Mouse (Mus musculus) midbrain, embryonic 11.5 days (tissue): Measurements from ENCODE around the gene Ndufa3. TPM values are rescaled to one million over a fixed set of nuclear protein-coding genes. Genes with fewer than 3 reads are reported as not detected.
"Not testable (repeated sequence)": the region's sequence is repeated elsewhere in the genome, so short reads cannot be mapped to it uniquely, and the experiment has no call there.

Experiments used
- ATAC-seq: fragments of 200-750 bp; cut with Nextera tagmentation; 2 replicates; pipeline ENCODE4 v1.8.0; 2017; ENCODE audit warnings: moderate TSS enrichment, moderate library complexity; ENCODE audit not compliant: low FRiP score
- DNase-seq: peaks from one replicate; pipeline ENCODE4 v3.0.0; 2015; ENCODE audit warnings: low spot score; ENCODE audit errors: missing footprints
- H3K27ac ChIP-seq: fragments of 300-500 bp; sonication (generic); 2 replicates; pipeline ENCODE4 v1.5.1; 2014; ENCODE audit warnings: low read depth, low read length
- H3K27me3 ChIP-seq: fragments of 300-500 bp; sonication (generic); 2 replicates; pipeline ENCODE4 v1.6.1; 2014; ENCODE audit warnings: mild to moderate bottlenecking, low read length, moderate library complexity, mixed read lengths; ENCODE audit not compliant: control insufficient read depth, insufficient read depth
- H3K36me3 ChIP-seq: fragments of 300-500 bp; sonication (generic); 2 replicates; pipeline ENCODE4 v1.6.1; 2014; ENCODE audit warnings: mild to moderate bottlenecking, low read length, moderate library complexity, mixed read lengths; ENCODE audit not compliant: control insufficient read depth, insufficient read depth
- H3K4me1 ChIP-seq: fragments of 300-500 bp; sonication (generic); 2 replicates; pipeline ENCODE4 v1.6.1; 2014; ENCODE audit warnings: low read length; ENCODE audit not compliant: control insufficient read depth, insufficient read depth
- H3K4me2 ChIP-seq: fragments of 300-500 bp; sonication (generic); 2 replicates; pipeline ENCODE4 v1.6.1; 2014; ENCODE audit warnings: mild to moderate bottlenecking, moderate library complexity
- H3K4me3 ChIP-seq: fragments of 300-500 bp; sonication (generic); 2 replicates; pipeline ENCODE4 v1.5.1; 2014; ENCODE audit warnings: low read depth, low read length
- H3K9ac ChIP-seq: fragments of 300-500 bp; sonication (generic); 2 replicates; pipeline ENCODE4 v1.6.1; 2014; ENCODE audit warnings: low read length
- H3K9me3 ChIP-seq: fragments of 300-500 bp; sonication (generic); 2 replicates; pipeline ENCODE4 v1.6.1; 2016; ENCODE audit warnings: low read length; ENCODE audit not compliant: control insufficient read depth
- WGBS: fragments of 180-500 bp; shearing (Covaris S2); extraction: QIAGEN DNeasy Blood & Tissue Kit; methylation state at CpG from one replicate; pipeline ENCODE4 v1.1.7; 2014; 5-methylcytosine and 5-hydroxymethylcytosine counted together
- polyA plus RNA-seq: library from polyadenylated mRNA; unstranded; fragments of >200 nt; fragmentation: Nextera tagmentation; extraction: Ambion mirVana; gene quantifications from 2 replicates; pipeline ENCODE4 v1.2.1, GENCODE M21; 2014

The Ndufa3 gene
- polyA plus RNA-seq, 1 experiment from 2014 or later, result 373 TPM

- ATAC-seq (no peak), DNase-seq (no peak)
- 17% methylated on average over 6 of the region's 6 CpGs for WGBS
- Histone ChIP-seq H3K27me3 (no peaks in the 10 kb centered on the region), H3K4me2 (no peak overlapping the region), H3K27ac (no peak overlapping the region), H3K36me3 (no peaks in the 10 kb centered on the region), H3K4me3 (no peak overlapping the region), H3K9ac (no peak overlapping the region), H3K4me1 (peaks cover 2% of the 10 kb centered on the region; the same call in 1 of the 2 replicates), H3K9me3 (no peaks in the 10 kb centered on the region)
Measured at GRCm38 (mm10) chr7:3585763-3586162, 31.4 kb upstream of the Ndufa3 start.

- H3K4me3 ChIP-seq, result no peak overlapping the region
- no peaks in the 10 kb centered on the region for H3K36me3 ChIP-seq
- no peak for ATAC-seq
- peaks cover 2% of the 10 kb centered on the region; the same call in 1 of the 2 replicates for H3K4me1 ChIP-seq
- no peak overlapping the region for H3K9ac ChIP-seq
- H3K27me3 ChIP-seq, result no peaks in the 10 kb centered on the region
- 3% methylated on average over 5 of the region's 5 CpGs for WGBS
- DNase-seq, result no peak
- H3K9me3 ChIP-seq, result no peaks in the 10 kb centered on the region
- 0 out of 2 replicates have a peak overlapping the region, but pooled peaks have one; percentile 8 for H3K4me2 ChIP-seq
- no peak overlapping the region for H3K27ac ChIP-seq
Measured at GRCm38 (mm10) chr7:3586255-3586654, 30.9 kb upstream of the Ndufa3 start.

- peaks cover 2% of the 10 kb centered on the region; the same call in 1 of the 2 replicates for H3K4me1 ChIP-seq
- H3K4me3 ChIP-seq, result no peak overlapping the region
- DNase-seq (no peak), ATAC-seq (no peak)
- no peak overlapping the region for H3K27ac ChIP-seq
- no peaks in the 10 kb centered on the region for H3K9me3 ChIP-seq
- H3K9ac ChIP-seq, result no peak overlapping the region
- no peaks in the 10 kb centered on the region for H3K27me3 ChIP-seq
- no peaks in the 10 kb centered on the region for H3K36me3 ChIP-seq
- no peak overlapping the region for H3K4me2 ChIP-seq
- WGBS, result 83% methylated on average over 1 of the region's 1 CpGs
Measured at GRCm38 (mm10) chr7:3587292-3587691, 29.9 kb upstream of the Ndufa3 start.

GRCm38 (mm10) chr7:3590550-3590949 is 26.6 kb upstream of the Ndufa3 start:
- DNase-seq (no peak), ATAC-seq (no peak)
- WGBS, result 78% methylated on average over 3 of the region's 3 CpGs
- peaks cover 2% of the 10 kb centered on the region; the same call in 1 of the 2 replicates for H3K4me1 ChIP-seq
- H3K27ac ChIP-seq, result no peak overlapping the region
- H3K4me2 ChIP-seq, result no peak overlapping the region
- no peaks in the 10 kb centered on the region for H3K27me3 ChIP-seq
- no peak overlapping the region for H3K4me3 ChIP-seq
- no peaks in the 10 kb centered on the region for H3K36me3 ChIP-seq
- H3K9ac ChIP-seq, result no peak overlapping the region
- H3K9me3 ChIP-seq, result no peaks in the 10 kb centered on the region

- no peak overlapping the region for H3K4me3 ChIP-seq
- H3K4me1 ChIP-seq, result 0 out of 2 replicates have a peak, but pooled peaks cover 2% of the 10 kb centered on the region
- no peak overlapping the region for H3K4me2 ChIP-seq
- no peaks in the 10 kb centered on the region for H3K9me3 ChIP-seq
- WGBS, result 69% methylated on average over 1 of the region's 1 CpGs
- no peaks in the 10 kb centered on the region for H3K36me3 ChIP-seq
- ATAC-seq, result no peak
- H3K27me3 ChIP-seq, result no peaks in the 10 kb centered on the region
- no peak for DNase-seq
- no peak overlapping the region for H3K9ac ChIP-seq
- no peak overlapping the region for H3K27ac ChIP-seq
Measured at GRCm38 (mm10) chr7:3591534-3591933, 25.6 kb upstream of the Ndufa3 start.

- ATAC-seq, result no peak
- Histone ChIP-seq H3K4me3 (no peak overlapping the region), H3K9me3 (no peaks in the 10 kb centered on the region), H3K36me3 (no peaks in the 10 kb centered on the region), H3K27me3 (no peaks in the 10 kb centered on the region), H3K9ac (no peak overlapping the region), H3K4me1 (no peaks in the 10 kb centered on the region), H3K4me2 (no peak overlapping the region), H3K27ac (no peak overlapping the region)
- no peak for DNase-seq
Measured at GRCm38 (mm10) chr7:3593855-3594254, 23.3 kb upstream of the Ndufa3 start.

GRCm38 (mm10) chr7:3594686-3595085 is 22.5 kb upstream of the Ndufa3 start:
- Histone ChIP-seq H3K4me3 (no peak overlapping the region), H3K27me3 (no peaks in the 10 kb centered on the region), H3K4me2 (no peak overlapping the region), H3K4me1 (no peaks in the 10 kb centered on the region), H3K9ac (no peak overlapping the region), H3K36me3 (no peaks in the 10 kb centered on the region), H3K9me3 (no peaks in the 10 kb centered on the region), H3K27ac (no peak overlapping the region)
- ATAC-seq, result no peak
- no peak for DNase-seq
- 38% methylated on average over 5 of the region's 5 CpGs for WGBS

- no peak overlapping the region for H3K4me3 ChIP-seq
- no peaks in the 10 kb centered on the region for H3K27me3 ChIP-seq
- no peak for ATAC-seq
- no peaks in the 10 kb centered on the region for H3K4me1 ChIP-seq
- no peaks in the 10 kb centered on the region for H3K36me3 ChIP-seq
- H3K9me3 ChIP-seq, result no peaks in the 10 kb centered on the region
- no peak overlapping the region for H3K4me2 ChIP-seq
- H3K27ac ChIP-seq, result no peak overlapping the region
- H3K9ac ChIP-seq, result no peak overlapping the region
- 21% methylated on average over 9 of the region's 9 CpGs for WGBS
- no peak for DNase-seq
Measured at GRCm38 (mm10) chr7:3595146-3595545, 22.0 kb upstream of the Ndufa3 start.

GRCm38 (mm10) chr7:3597755-3598154 is 19.4 kb upstream of the Ndufa3 start:
- not testable (repeated sequence) for H3K27me3 ChIP-seq, H3K9me3 ChIP-seq, H3K4me1 ChIP-seq, H3K27ac ChIP-seq, H3K36me3 ChIP-seq, H3K4me3 ChIP-seq, DNase-seq, ATAC-seq, H3K4me2 ChIP-seq, H3K9ac ChIP-seq
- WGBS, result 64% methylated on average over 1 of the region's 1 CpGs

GRCm38 (mm10) chr7:3601119-3601518 is 16.1 kb upstream of the Ndufa3 start:
- ATAC-seq, result peak; percentile 55; the same call in 1 of the 2 replicates
- H3K4me1 ChIP-seq, result no peaks in the 10 kb centered on the region
- H3K4me3 ChIP-seq, result no peak overlapping the region
- H3K4me2 ChIP-seq, result no peak overlapping the region
- no peaks in the 10 kb centered on the region for H3K36me3 ChIP-seq
- H3K27ac ChIP-seq, result no peak overlapping the region
- peak; percentile 96 for DNase-seq
- whole genome bisulfite sequencing, result 20% methylated on average over 4 of the region's 4 CpGs
- H3K9me3 ChIP-seq, result no peaks in the 10 kb centered on the region
- no peaks in the 10 kb centered on the region for H3K27me3 ChIP-seq
- no peak overlapping the region for H3K9ac ChIP-seq
